10 mouse cellular contexts compared by ENCODE assay signal in genomic region chr2:170497091-170497566, GRCm38 (mm10). TPM values are rescaled to one million over a fixed set of nuclear protein-coding genes. Genes with fewer than 3 reads are reported as not detected.
DNase-seq lines count a peak whose midpoint lies in the region; ATAC-seq and TF ChIP-seq lines count a peak whose summit lies in the region.
"Had no signal": no experiment of that assay in that cellular context is flagged by ENCODE, and none has a peak within 500 bp of the region (broad histone marks: within the 10 kb centered on the region; RNA-seq: fewer than 3 reads in every experiment).

TSS of gene Cyp24a1 (minus strand) at chr2:170497145.

- no peaks in the 10 kb centered on the region for H3K36me3 ChIP-seq in E14TG2a.4 (ENCODE audit: insufficient read depth, low read length)
- no peaks in the 10 kb centered on the region for H3K36me3 ChIP-seq in heart, embryonic 11.5 days (ENCODE audit: control insufficient read depth, insufficient read depth, low read length)
- no peaks in the 10 kb centered on the region for H3K36me3 ChIP-seq in kidney, embryonic 14.5 days (ENCODE audit: control insufficient read depth, insufficient read depth, low read length)
- no peaks in the 10 kb centered on the region for H3K36me3 ChIP-seq in lung, embryonic 16.5 days (ENCODE audit: control insufficient read depth, insufficient read depth, low read length)

- peak; percentile 76 for DNase-seq in embryo, embryonic 10.5 days (ENCODE audit: low spot score)
- peak; percentile 64 for DNase-seq in retina, postnatal 1 day
- DNase-seq in left cerebral cortex, postnatal 14 days (ENCODE audit: low spot score in 2 of 2), result no peak
- no peak for DNase-seq in right cerebral cortex, postnatal 36 days (ENCODE audit: low spot score in 2 of 2)

- peak within 1 kb of the TSS; percentile 66 for H3K4me3 ChIP-seq in E14TG2a.4 (replicated peaks; ENCODE audit: low read length)
- H3K4me3 ChIP-seq in heart, embryonic 11.5 days (ENCODE audit: low read depth, low read length), result peak within 1 kb of the TSS; percentile 15
- H3K4me3 ChIP-seq in kidney, embryonic 14.5 days (ENCODE audit: low read length), result peak within 1 kb of the TSS; percentile 25
- peak within 1 kb of the TSS; percentile 25; the same call in 1 of the 2 replicates for H3K4me3 ChIP-seq in lung, embryonic 16.5 days (ENCODE audit: low read length)

- WGBS in heart, embryonic 11.5 days (ENCODE audit: insufficient replicate concordance), result 1% methylated on average over 30 of the region's 36 CpGs
- under 1% methylated on average over 32 of the region's 36 CpGs for WGBS in kidney, embryonic 14.5 days
- WGBS in lung, embryonic 16.5 days, result under 1% methylated on average over 34 of the region's 36 CpGs

- peak within 1 kb of the TSS; percentile 46 for H3K4me2 ChIP-seq in heart, embryonic 11.5 days
- H3K4me2 ChIP-seq in kidney, embryonic 14.5 days (replicated peaks; ENCODE audit: low read depth, low read length), result peak within 1 kb of the TSS; percentile 38
- H3K4me2 ChIP-seq in lung, embryonic 16.5 days (ENCODE audit: low read depth, low read length), result peak within 1 kb of the TSS; percentile 37

- no peak within 1 kb of the TSS for H3K9ac ChIP-seq in heart, embryonic 11.5 days (ENCODE audit: low read depth, low read length)
- no peak within 1 kb of the TSS for H3K9ac ChIP-seq in kidney, embryonic 14.5 days (ENCODE audit: low read depth, low read length)
- no peak within 1 kb of the TSS for H3K9ac ChIP-seq in lung, embryonic 16.5 days (ENCODE audit: low read length)

- H3K27me3 ChIP-seq in E14TG2a.4 (ENCODE audit: insufficient read depth, low read length), result peaks cover 76% of the 10 kb centered on the region
- peaks cover 89% of the 10 kb centered on the region for H3K27me3 ChIP-seq in heart, embryonic 11.5 days (ENCODE audit: control insufficient read depth, insufficient read depth, low read length)
- peaks cover 67% of the 10 kb centered on the region for H3K27me3 ChIP-seq in kidney, embryonic 14.5 days (ENCODE audit: control insufficient read depth, insufficient read depth, low read length)
- H3K27me3 ChIP-seq in lung, embryonic 16.5 days (ENCODE audit: control insufficient read depth, insufficient read depth, low read depth, low read length), result peaks cover 63% of the 10 kb centered on the region

- TF ChIP-seq CTCF in E14TG2a.4 (conservative IDR thresholded peaks at IDR 0.05; ENCODE audit: low read length), result no peak; the same call in 1 of the 2 replicates

- intact Hi-C loops in left cerebral cortex, postnatal 14 days (cut with DNase I), result no loop called here

- H3K27ac ChIP-seq in heart, embryonic 11.5 days (ENCODE audit: low read depth, low read length), result no peak within 1 kb of the TSS
- no peak within 1 kb of the TSS for H3K27ac ChIP-seq in kidney, embryonic 14.5 days (ENCODE audit: low read depth, low read length)
- no peak within 1 kb of the TSS for H3K27ac ChIP-seq in lung, embryonic 16.5 days (ENCODE audit: low read length)

- peaks cover 36% of the 10 kb centered on the region for H3K4me1 ChIP-seq in E14TG2a.4 (replicated peaks; ENCODE audit: low read depth, low read length)
- peaks cover 2% of the 10 kb centered on the region; the same call in 1 of the 2 replicates for H3K4me1 ChIP-seq in heart, embryonic 11.5 days (ENCODE audit: control insufficient read depth, insufficient read depth, low read length)
- peaks cover 13% of the 10 kb centered on the region; the same call in 1 of the 2 replicates for H3K4me1 ChIP-seq in kidney, embryonic 14.5 days (ENCODE audit: control insufficient read depth, insufficient read depth, low read length)
- peaks cover 4% of the 10 kb centered on the region for H3K4me1 ChIP-seq in lung, embryonic 16.5 days (replicated peaks; ENCODE audit: control insufficient read depth, insufficient read depth, low read length)

- ATAC-seq in heart, embryonic 11.5 days (replicated peaks; ENCODE audit: insufficient number of reproducible peaks, low FRiP score, low TSS enrichment), result no peak
- ATAC-seq in kidney, embryonic 14.5 days (ENCODE audit: low FRiP score, low TSS enrichment), result peak; percentile 90
- peak; percentile 92 for ATAC-seq in lung, embryonic 16.5 days (ENCODE audit: low read depth)

- no peaks in the 10 kb centered on the region for H3K9me3 ChIP-seq in E14TG2a.4 (ENCODE audit: low read length)
- no peaks in the 10 kb centered on the region for H3K9me3 ChIP-seq in heart, embryonic 11.5 days (replicated peaks; ENCODE audit: control insufficient read depth, low read length)
- no peaks in the 10 kb centered on the region for H3K9me3 ChIP-seq in kidney, embryonic 14.5 days (ENCODE audit: control insufficient read depth, low read length)
- no peaks in the 10 kb centered on the region for H3K9me3 ChIP-seq in lung, embryonic 16.5 days (ENCODE audit: control insufficient read depth, low read length)

RNA-seq across cellular contexts. Expression of gene Cyp24a1, which starts in this region (rescaled TPM):
- polyA plus RNA-seq in heart, embryonic 11.5 days (2014; fragmentation: Nextera tagmentation; extraction: Ambion mirVana), result not detected in 2 replicates
- polyA plus RNA-seq in kidney, embryonic 14.5 days (2014; fragmentation: Nextera tagmentation; extraction: Ambion mirVana), result 0.09 and 0.23 TPM in 2 replicates
- polyA plus RNA-seq in lung, embryonic 16.5 days (2015; fragmentation: Nextera tagmentation; extraction: Ambion mirVana), result not detected in 2 replicates
- not detected for total RNA-seq in left cerebral cortex, postnatal 14 days (2021)
- total RNA-seq: heart, postnatal 10 days; MEL had no signal

Comparison
In these comparisons a context has a peak if more than half of its experiments do, and no peak if none do; other contexts are left out.
1. Peak in ATAC-seq, H3K4me3 ChIP-seq and H3K4me2 ChIP-seq in kidney, embryonic 14.5 days; RNA of the gene not detected or under 1 TPM.
2. Peak in ATAC-seq, H3K4me3 ChIP-seq and H3K4me2 ChIP-seq in lung, embryonic 16.5 days; RNA of the gene not detected or under 1 TPM.
3. H3K4me3 ChIP-seq: peak in every context shown above with its lines; median percentile 66 in E14TG2a.4; 25 in kidney, embryonic 14.5 days; 25 in lung, embryonic 16.5 days; 15 in heart, embryonic 11.5 days.
4. DNase-seq: peak in embryo, embryonic 10.5 days (single experiment) and retina, postnatal 1 day (single experiment); none in left cerebral cortex, postnatal 14 days (0 of 2) and right cerebral cortex, postnatal 36 days (0 of 2).
5. Peak in every context shown above with its lines, with median percentiles within 50 percentile points of each other: H3K4me2 ChIP-seq.